Mouse (Mus musculus) heart, adult 2 months (tissue): ENCODE measurements around the gene Klf2.

Experiments used
- CTCF ChIP-seq: fragments of 200-600 bp; IDR thresholded peaks from 2 replicates; pipeline ENCODE4 v1.8.1; 2022; ENCODE audit warnings: antibody characterized with exemption, mild to moderate bottlenecking, moderate library complexity
- EP300 ChIP-seq: fragments of 200-500 bp; IDR thresholded peaks from 2 replicates; pipeline ENCODE4 v1.6.1; 2011; ENCODE audit warnings: low read depth, low read length, control low read depth; ENCODE audit not compliant: insufficient read depth
- POLR2A ChIP-seq: fragments of 200-500 bp; IDR thresholded peaks from 2 replicates; pipeline ENCODE4 v1.6.1; 2011; ENCODE audit warnings: mild to moderate bottlenecking, low read depth, low read length, control low read depth; ENCODE audit not compliant: insufficient read depth

DNA sequence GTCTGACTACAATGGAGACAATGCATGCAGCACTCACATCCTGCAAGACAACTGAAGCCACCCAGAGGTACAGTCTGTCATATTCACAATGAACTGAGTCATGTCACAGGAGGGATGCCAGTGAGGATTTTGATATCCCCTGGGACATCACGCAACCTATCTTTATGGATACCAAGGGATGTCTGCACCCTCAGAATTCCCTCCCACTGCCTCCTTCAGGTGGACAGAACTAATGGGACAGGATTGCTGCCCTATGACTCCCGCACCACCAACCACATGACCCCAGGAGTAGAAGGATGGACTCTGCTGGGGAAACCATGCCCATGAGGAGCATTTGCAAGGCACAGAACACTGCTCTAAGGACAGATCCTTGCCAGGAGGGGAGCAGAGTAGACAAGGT, 47.6 kb downstream of the Klf2 start:
- TF ChIP-seq CTCF: no peak
- no peak for TF ChIP-seq EP300
- TF ChIP-seq POLR2A: no peak
